Comparison of ENCODE assay signal across 15 mouse cellular contexts in genomic region chr11:117999260-117999934, GRCm38 (mm10). TPM values are rescaled to one million over a fixed set of nuclear protein-coding genes. Genes with fewer than 3 reads are reported as not detected.
DNase-seq lines count a peak whose midpoint lies in the region; ATAC-seq and TF ChIP-seq lines count a peak whose summit lies in the region.
"Had no signal": no experiment of that assay in that cellular context is flagged by ENCODE, and none has a peak within 500 bp of the region (broad histone marks: within the 10 kb centered on the region; RNA-seq: fewer than 3 reads in every experiment).

No protein-coding gene starts in this region.

- DNase-seq in heart, adult 11 months, result peak; percentile 95
- no peak for DNase-seq in heart, postnatal 10 days
- no peak for DNase-seq in liver, embryonic 13.5 days
- DNase-seq in liver, embryonic 11.5 days (ENCODE audit: low spot score), result no peak
- no peak for DNase-seq in liver, embryonic 14.5 days (ENCODE audit: low read depth in 3 of 3, low spot score in 3 of 3)
- DNase-seq in adrenal gland, adult 18-20 months (ENCODE audit: low spot score in 2 of 2), result no peak
- DNase-seq in adrenal gland, postnatal 4 days (ENCODE audit: low spot score in 2 of 2), result no peak
- DNase-seq: cerebellum, adult 11-12 months; right cerebral cortex, postnatal 25 days had no signal

- H3K36me3 ChIP-seq in liver, embryonic 13.5 days, result peaks cover 64% of the 10 kb centered on the region
- peaks cover 24% of the 10 kb centered on the region for H3K36me3 ChIP-seq in liver, embryonic 11.5 days (ENCODE audit: control insufficient read depth, insufficient read depth, low read length)
- H3K36me3 ChIP-seq in liver, embryonic 14.5 days (replicated peaks; ENCODE audit: control insufficient read depth, insufficient read depth, low read depth), result peaks cover 24% of the 10 kb centered on the region

- H3K4me1 ChIP-seq in liver, embryonic 13.5 days (replicated peaks), result peaks cover 71% of the 10 kb centered on the region
- H3K4me1 ChIP-seq in liver, embryonic 11.5 days (replicated peaks; ENCODE audit: control insufficient read depth, insufficient read depth, low read length), result peaks cover 23% of the 10 kb centered on the region
- H3K4me1 ChIP-seq in liver, embryonic 14.5 days (replicated peaks; ENCODE audit: control insufficient read depth in 2 of 2, insufficient read depth in 2 of 2, low read length in 1 of 2), result peaks cover 21 to 28% of the 10 kb centered on the region in 2 experiments

- no peak overlapping the region for H3K4me3 ChIP-seq in liver, embryonic 13.5 days (replicated peaks)
- H3K4me3 ChIP-seq in liver, embryonic 11.5 days (ENCODE audit: low read depth, low read length), result no peak overlapping the region
- H3K4me3 ChIP-seq in liver, embryonic 14.5 days (ENCODE audit: insufficient read depth in 1 of 2, low read depth in 2 of 2, low read length in 2 of 2), result no peak overlapping the region
- H3K4me3 ChIP-seq: embryonic facial prominence, embryonic 13.5 days; layer of hippocampus, adult 2 months; left cerebral cortex, adult 2 months had no signal

- H3K9me3 ChIP-seq in liver, embryonic 13.5 days (replicated peaks), result no peaks in the 10 kb centered on the region
- H3K9me3 ChIP-seq in liver, embryonic 11.5 days (ENCODE audit: control insufficient read depth, low read length), result no peaks in the 10 kb centered on the region
- H3K9me3 ChIP-seq in liver, embryonic 14.5 days (ENCODE audit: control insufficient read depth, low read length), result no peaks in the 10 kb centered on the region
- H3K9me3 ChIP-seq: embryonic facial prominence, embryonic 13.5 days had no signal

- H3K9ac ChIP-seq in liver, embryonic 13.5 days, result peak overlapping the region; percentile 72
- H3K9ac ChIP-seq in liver, embryonic 11.5 days (ENCODE audit: low read depth, low read length), result no peak overlapping the region
- no peak overlapping the region for H3K9ac ChIP-seq in liver, embryonic 14.5 days (replicated peaks)
- H3K9ac ChIP-seq: embryonic facial prominence, embryonic 13.5 days had no signal

- 87% methylated on average over 6 of the region's 6 CpGs for WGBS in liver, embryonic 13.5 days (ENCODE audit: insufficient replicate concordance)
- 77% methylated on average over 6 of the region's 6 CpGs for WGBS in liver, embryonic 11.5 days
- 74% methylated on average over 6 of the region's 6 CpGs for WGBS in liver, embryonic 14.5 days (ENCODE audit: insufficient replicate concordance)

- no peaks in the 10 kb centered on the region for H3K27me3 ChIP-seq in liver, embryonic 13.5 days
- H3K27me3 ChIP-seq in liver, embryonic 11.5 days (replicated peaks; ENCODE audit: control insufficient read depth, insufficient read depth, low read length), result no peaks in the 10 kb centered on the region
- H3K27me3 ChIP-seq in liver, embryonic 14.5 days (ENCODE audit: control insufficient read depth, insufficient read depth, low read length), result no peaks in the 10 kb centered on the region
- H3K27me3 ChIP-seq: embryonic facial prominence, embryonic 13.5 days; Patski had no signal

- no peak for ATAC-seq in liver, embryonic 13.5 days (ENCODE audit: low read depth)
- no peak for ATAC-seq in liver, embryonic 11.5 days (replicated peaks; ENCODE audit: low FRiP score)
- ATAC-seq in liver, embryonic 14.5 days (ENCODE audit: insufficient read depth), result no peak
- no peak for ATAC-seq in erythroid progenitor cell, adult 5-6 weeks (replicated peaks; ENCODE audit: low FRiP score, poor library complexity, severe bottlenecking)
- ATAC-seq: inflammation-experienced regulatory T-cells, adult 6 months; Patski had no signal

- H3K4me2 ChIP-seq in liver, embryonic 13.5 days, result no peak overlapping the region
- H3K4me2 ChIP-seq in liver, embryonic 11.5 days, result no peak overlapping the region
- H3K4me2 ChIP-seq in liver, embryonic 14.5 days (ENCODE audit: low read depth), result no peak overlapping the region
- H3K4me2 ChIP-seq: embryonic facial prominence, embryonic 13.5 days had no signal

- no peak for TF ChIP-seq EP300 in liver, embryonic 14.5 days (IDR thresholded peaks at IDR 0.05; ENCODE audit: low read depth)

- TF ChIP-seq CTCF in liver, embryonic 14.5 days (IDR thresholded peaks at IDR 0.05; ENCODE audit: low read depth), result no peak

- intact Hi-C loops in heart, postnatal 10 days (cut with DNase I), result no loop called here

- H3K27ac ChIP-seq in liver, embryonic 13.5 days, result peak overlapping the region; percentile 99
- H3K27ac ChIP-seq in liver, embryonic 11.5 days (ENCODE audit: low read depth, low read length), result no peak overlapping the region
- peak overlapping the region; percentile 94 for H3K27ac ChIP-seq in liver, embryonic 14.5 days
- H3K27ac ChIP-seq: embryonic facial prominence, embryonic 13.5 days; layer of hippocampus, adult 2 months; left cerebral cortex, adult 2 months had no signal

RNA-seq across cellular contexts. Expression of gene Pgs1, which starts 13.3 kb away (rescaled TPM):
- 10 to 100 TPM; 21.2 to 23.7 TPM for total RNA-seq in heart, postnatal 10 days (2021)
- 18.1 and 19.4 TPM in 2 replicates for polyA plus RNA-seq in liver, embryonic 13.5 days (2015; fragmentation: Nextera tagmentation; extraction: Ambion mirVana)
- polyA plus RNA-seq in liver, embryonic 11.5 days (2014; fragmentation: Nextera tagmentation; extraction: Ambion mirVana), result 31.5 and 31.9 TPM in 2 replicates
- 11.9 and 12.9 TPM in 2 replicates for polyA plus RNA-seq in liver, embryonic 14.5 days (2012; rRNA removed)
- 11.2 and 12.1 TPM in 2 replicates for polyA plus RNA-seq in liver, embryonic 14.5 days (2014; fragmentation: Nextera tagmentation; extraction: Ambion mirVana)
- total RNA-seq in adrenal gland, adult 18-20 months (2021), result 10 to 100 TPM; 47.8 to 65.5 TPM
- total RNA-seq in adrenal gland, postnatal 4 days (2021), result 10 to 100 TPM; 39.1 to 40.4 TPM
- 10.1 and 13.3 TPM in 2 replicates for total RNA-seq in erythroid progenitor cell, adult 5-6 weeks (2015; ENCODE audit: low replicate concordance)
- total RNA-seq in erythroid progenitor cell, adult 5-6 weeks (2017; ENCODE audit: low replicate concordance), result 5.1 and 22.5 TPM in 2 replicates

RNA-seq across cellular contexts. Expression of gene Socs3, which starts 29.6 kb away (rescaled TPM):
- 1 to 10 TPM; 3.7 to 5.8 TPM for total RNA-seq in heart, postnatal 10 days (2021)
- polyA plus RNA-seq in liver, embryonic 13.5 days (2015; fragmentation: Nextera tagmentation; extraction: Ambion mirVana), result 6.7 and 6.9 TPM in 2 replicates
- 3.7 and 4.6 TPM in 2 replicates for polyA plus RNA-seq in liver, embryonic 11.5 days (2014; fragmentation: Nextera tagmentation; extraction: Ambion mirVana)
- polyA plus RNA-seq in liver, embryonic 14.5 days (2012; rRNA removed), result 6.5 and 7.0 TPM in 2 replicates
- polyA plus RNA-seq in liver, embryonic 14.5 days (2014; fragmentation: Nextera tagmentation; extraction: Ambion mirVana), result 2.2 and 2.7 TPM in 2 replicates
- 1 to 10 TPM; 4.2 to 5.6 TPM for total RNA-seq in adrenal gland, adult 18-20 months (2021)
- 10 to 100 TPM; 11.8 to 12.7 TPM for total RNA-seq in adrenal gland, postnatal 4 days (2021)
- total RNA-seq in erythroid progenitor cell, adult 5-6 weeks (2015; ENCODE audit: low replicate concordance), result 0.36 and 1.3 TPM in 2 replicates
- total RNA-seq in erythroid progenitor cell, adult 5-6 weeks (2017; ENCODE audit: low replicate concordance), result 1.2 TPM in 1 of 2 replicates, not detected in the other
